Comparison of ENCODE assay signal across 12 mouse cellular contexts in genomic region chr8:110705391-110706287, GRCm38 (mm10). TPM values are rescaled to one million over a fixed set of nuclear protein-coding genes. Genes with fewer than 3 reads are reported as not detected.
A peak's percentile ranks its signal among the peaks of the same experiment; 100 is the strongest.
DNase-seq lines count a peak whose midpoint lies in the region; ATAC-seq and TF ChIP-seq lines count a peak whose summit lies in the region.
"Had no signal": no experiment of that assay in that cellular context is flagged by ENCODE, and none has a peak within 500 bp of the region (broad histone marks: within the 10 kb centered on the region; RNA-seq: fewer than 3 reads in every experiment).

No protein-coding gene starts in this region.

- H3K27ac ChIP-seq in heart, embryonic 11.5 days (ENCODE audit: low read depth, low read length) = peak overlapping the region; percentile 1
- peak overlapping the region; percentile 66 for H3K27ac ChIP-seq in hindbrain, postnatal 0 days
- peak overlapping the region; percentile 67 for H3K27ac ChIP-seq in neural tube, embryonic 14.5 days (ENCODE audit: low read depth, low read length)

- H3K4me1 ChIP-seq in heart, embryonic 11.5 days (ENCODE audit: control insufficient read depth, insufficient read depth, low read length) = peaks cover 57% of the 10 kb centered on the region
- peaks cover 40% of the 10 kb centered on the region for H3K4me1 ChIP-seq in hindbrain, postnatal 0 days (ENCODE audit: insufficient read depth, low read length)
- H3K4me1 ChIP-seq in neural tube, embryonic 14.5 days (ENCODE audit: control insufficient read depth, insufficient read depth, low read length) = peaks cover 21% of the 10 kb centered on the region; the same call in 1 of the 2 replicates

- no peaks in the 10 kb centered on the region for H3K9me3 ChIP-seq in heart, embryonic 11.5 days (replicated peaks; ENCODE audit: control insufficient read depth, low read length)
- no peaks in the 10 kb centered on the region for H3K9me3 ChIP-seq in hindbrain, postnatal 0 days (ENCODE audit: low read length)
- H3K9me3 ChIP-seq in neural tube, embryonic 14.5 days (ENCODE audit: control insufficient read depth, low read length) = no peaks in the 10 kb centered on the region

- no peak overlapping the region for H3K4me2 ChIP-seq in heart, embryonic 11.5 days
- no peak overlapping the region for H3K4me2 ChIP-seq in hindbrain, postnatal 0 days (ENCODE audit: low read depth, low read length)
- no peak overlapping the region for H3K4me2 ChIP-seq in neural tube, embryonic 14.5 days (ENCODE audit: low read depth, low read length)

- TF ChIP-seq CTCF in hindbrain, postnatal 0 days (IDR thresholded peaks at IDR 0.05; ENCODE audit: low read depth) = no peak; the same call in 1 of the 2 replicates

- ATAC-seq in heart, embryonic 11.5 days (replicated peaks; ENCODE audit: insufficient number of reproducible peaks, low FRiP score, low TSS enrichment) = no peak
- ATAC-seq in hindbrain, postnatal 0 days = peak; percentile 57
- no peak for ATAC-seq in neural tube, embryonic 14.5 days (ENCODE audit: low read depth)
- ATAC-seq in erythroblast, adult 5-6 weeks (replicated peaks; ENCODE audit: low FRiP score, poor library complexity, severe bottlenecking) = no peak

- no peak overlapping the region for H3K4me3 ChIP-seq in heart, embryonic 11.5 days (ENCODE audit: low read depth, low read length)
- H3K4me3 ChIP-seq in hindbrain, postnatal 0 days (ENCODE audit: low read length) = no peak overlapping the region
- H3K4me3 ChIP-seq in neural tube, embryonic 14.5 days (ENCODE audit: low read depth, low read length) = no peak overlapping the region

- DNase-seq in heart, adult 8-10 months (ENCODE audit: low spot score) = no peak
- DNase-seq in right cerebral cortex, adult 18-20 months = peak; percentile 64
- DNase-seq in right cerebral cortex, postnatal 4 days = no peak
- peak; percentile 72 for DNase-seq in hindbrain, postnatal 0 days (ENCODE audit: low spot score)
- DNase-seq in urinary bladder, postnatal 25 days (ENCODE audit: low spot score) = no peak
- DNase-seq: adrenal gland, postnatal 10 days; kidney, postnatal 10 days; midbrain, embryonic 14.5 days had no signal

- WGBS in heart, embryonic 11.5 days (ENCODE audit: insufficient replicate concordance) = 39% methylated on average over 14 of the region's 14 CpGs
- 44% methylated on average over 14 of the region's 14 CpGs for WGBS in hindbrain, postnatal 0 days
- WGBS in neural tube, embryonic 14.5 days = 67% methylated on average over 14 of the region's 14 CpGs

- H3K27me3 ChIP-seq in heart, embryonic 11.5 days (ENCODE audit: control insufficient read depth, insufficient read depth, low read length) = no peaks in the 10 kb centered on the region
- H3K27me3 ChIP-seq in hindbrain, postnatal 0 days (ENCODE audit: insufficient read depth, low read length) = no peaks in the 10 kb centered on the region
- H3K27me3 ChIP-seq in neural tube, embryonic 14.5 days (ENCODE audit: control insufficient read depth, insufficient read depth, low read length) = no peaks in the 10 kb centered on the region
- H3K27me3 ChIP-seq: CH12.LX had no signal

- H3K36me3 ChIP-seq in heart, embryonic 11.5 days (ENCODE audit: control insufficient read depth, insufficient read depth, low read length) = no peaks in the 10 kb centered on the region
- no peaks in the 10 kb centered on the region for H3K36me3 ChIP-seq in hindbrain, postnatal 0 days (ENCODE audit: insufficient read depth, low read length)
- no peaks in the 10 kb centered on the region for H3K36me3 ChIP-seq in neural tube, embryonic 14.5 days (ENCODE audit: control insufficient read depth, insufficient read depth, low read length)

- H3K9ac ChIP-seq in heart, embryonic 11.5 days (ENCODE audit: low read depth, low read length) = peak overlapping the region; percentile 56; the same call in 1 of the 2 replicates
- no peak overlapping the region for H3K9ac ChIP-seq in hindbrain, postnatal 0 days (replicated peaks; ENCODE audit: low read length)
- no peak overlapping the region for H3K9ac ChIP-seq in neural tube, embryonic 14.5 days (replicated peaks; ENCODE audit: low read depth, low read length)

RNA-seq across cellular contexts. Expression of gene Mtss1l, which starts 15.6 kb away (rescaled TPM):
- 9.2 and 9.5 TPM in 2 replicates for polyA plus RNA-seq in heart, embryonic 11.5 days (2014; fragmentation: Nextera tagmentation; extraction: Ambion mirVana)
- total RNA-seq in heart, adult 8-10 months (2022) = 10 to 100 TPM; 37.7 to 46.3 (median 39.9) TPM
- 76.2 and 81.0 TPM in 2 replicates for total RNA-seq in hindbrain, postnatal 0 days (2014; rRNA removed)
- polyA plus RNA-seq in hindbrain, postnatal 0 days (2015; fragmentation: Nextera tagmentation; extraction: Ambion mirVana) = 32.9 TPM in 2 replicates
- polyA plus RNA-seq in neural tube, embryonic 14.5 days (2014; fragmentation: Nextera tagmentation; extraction: Ambion mirVana) = 23.9 and 24.9 TPM in 2 replicates
- total RNA-seq in erythroblast, adult 5-6 weeks (2015; ENCODE audit: low replicate concordance) = not detected in 2 replicates
- total RNA-seq in erythroblast, adult 5-6 weeks (2017; ENCODE audit: low replicate concordance) = 0.26 TPM in 1 of 2 replicates, not detected in the other

Comparison
In these comparisons a context has a peak if more than half of its experiments do, and no peak if none do; other contexts are left out.
1. DNase-seq: peak in right cerebral cortex, adult 18-20 months (single experiment) and hindbrain, postnatal 0 days (single experiment); none in heart, adult 8-10 months (single experiment), right cerebral cortex, postnatal 4 days (single experiment) and urinary bladder, postnatal 25 days (single experiment).
2. H3K27ac ChIP-seq: peak in every context shown above with its lines; median percentile 67 in neural tube, embryonic 14.5 days; 66 in hindbrain, postnatal 0 days; 1 in heart, embryonic 11.5 days.
3. RNA of gene Mtss1l, which starts 15.6 kb away (total RNA-seq): 76.2 to 81.0 TPM in hindbrain, postnatal 0 days and 37.7 to 46.3 TPM in heart, adult 8-10 months; 0.26 TPM in erythroblast, adult 5-6 weeks; every median in the first group is over 10 times any median in the second.